Mouse (Mus musculus): Measurements from ENCODE around the gene Uvrag. TPM values are rescaled to one million over a fixed set of nuclear protein-coding genes. Genes with fewer than 3 reads are reported as not detected.

The Uvrag gene
- polyA plus RNA-seq, 1 experiment from 2014 or later, result 14.8 TPM

DNA sequence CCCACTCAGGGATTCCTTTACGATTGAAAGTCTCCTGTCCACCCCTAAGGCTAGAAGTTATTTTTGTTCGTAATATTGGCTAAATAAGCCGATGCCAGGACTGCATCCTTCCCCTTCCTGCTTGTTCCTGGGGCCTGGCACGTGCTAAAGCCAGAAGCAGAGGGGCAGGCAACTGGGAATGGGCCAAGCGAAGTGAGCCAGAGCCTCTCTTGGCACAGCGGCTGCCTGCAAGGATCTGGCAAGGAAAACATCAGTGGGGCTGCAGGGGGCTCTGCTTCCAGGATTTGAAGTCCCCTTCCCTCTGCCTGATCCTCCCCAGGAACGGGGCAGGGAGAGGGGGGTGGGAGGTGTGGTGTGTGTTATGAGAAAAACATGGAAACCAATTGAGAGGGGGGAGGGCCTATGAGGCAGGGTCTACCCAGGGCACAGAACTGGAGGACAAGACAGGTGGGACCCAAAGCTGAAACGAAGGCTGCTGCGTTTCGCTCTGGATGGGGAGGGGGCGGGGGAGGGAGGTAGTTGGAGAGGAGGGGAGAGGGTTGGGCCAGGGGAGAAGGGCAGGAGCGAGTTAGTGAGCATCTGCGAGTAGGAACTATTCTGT is 265.5 kb downstream of the Uvrag start:
- Histone ChIP-seq H3K4me2 (ENCODE audit: low read depth, low read length) (no peak overlapping the region), H3K27me3 (ENCODE audit: control insufficient read depth, insufficient read depth, low read length) (no peaks in the 10 kb centered on the region; the same call in 1 of the 2 replicates), H3K36me3 (ENCODE audit: control insufficient read depth, insufficient read depth, low read length) (no peaks in the 10 kb centered on the region), H3K4me1 (ENCODE audit: control insufficient read depth, insufficient read depth, low read length) (peaks cover 14% of the 10 kb centered on the region), H3K4me3 (replicated peaks; ENCODE audit: low read length) (no peak overlapping the region), H3K9ac (ENCODE audit: low read length) (no peak overlapping the region), H3K27ac (ENCODE audit: low read length) (no peak overlapping the region), H3K9me3 (replicated peaks; ENCODE audit: control insufficient read depth, low read length) (no peaks in the 10 kb centered on the region)
- peak; percentile 37; the same call in 1 of the 2 replicates for ATAC-seq (ENCODE audit: insufficient read depth, low FRiP score)
- WGBS, result 41% methylated on average over 13 of the region's 13 CpGs

- H3K4me3 ChIP-seq (replicated peaks; ENCODE audit: low read length), result no peak overlapping the region
- H3K4me2 ChIP-seq (ENCODE audit: low read depth, low read length), result no peak overlapping the region
- H3K27me3 ChIP-seq (ENCODE audit: control insufficient read depth, insufficient read depth, low read length), result no peaks in the 10 kb centered on the region; the same call in 1 of the 2 replicates
- no peak for ATAC-seq (ENCODE audit: insufficient read depth, low FRiP score)
- 50% methylated on average over 6 of the region's 6 CpGs for WGBS
- H3K27ac ChIP-seq (ENCODE audit: low read length), result no peak overlapping the region
- no peaks in the 10 kb centered on the region for H3K9me3 ChIP-seq (replicated peaks; ENCODE audit: control insufficient read depth, low read length)
- H3K36me3 ChIP-seq (ENCODE audit: control insufficient read depth, insufficient read depth, low read length), result no peaks in the 10 kb centered on the region
- no peak overlapping the region for H3K9ac ChIP-seq (ENCODE audit: low read length)
- H3K4me1 ChIP-seq (ENCODE audit: control insufficient read depth, insufficient read depth, low read length), result peaks cover 14% of the 10 kb centered on the region
These were observed 266.5 kb downstream of the Uvrag start for GRCm38 (mm10) chr7:98874411-98874951.

- Histone ChIP-seq H3K27ac (ENCODE audit: low read length) (no peak overlapping the region), H3K4me1 (ENCODE audit: control insufficient read depth, insufficient read depth, low read length) (peaks cover 14% of the 10 kb centered on the region), H3K9ac (ENCODE audit: low read length) (no peak overlapping the region), H3K9me3 (replicated peaks; ENCODE audit: control insufficient read depth, low read length) (no peaks in the 10 kb centered on the region), H3K4me3 (replicated peaks; ENCODE audit: low read length) (no peak overlapping the region), H3K27me3 (ENCODE audit: control insufficient read depth, insufficient read depth, low read length) (no peaks in the 10 kb centered on the region; the same call in 1 of the 2 replicates), H3K4me2 (ENCODE audit: low read depth, low read length) (no peak overlapping the region), H3K36me3 (ENCODE audit: control insufficient read depth, insufficient read depth, low read length) (no peaks in the 10 kb centered on the region)
- ATAC-seq (ENCODE audit: insufficient read depth, low FRiP score), result no peak
- 88% methylated on average over 12 of the region's 12 CpGs for WGBS
These were observed 267.6 kb downstream of the Uvrag start for GRCm38 (mm10) chr7:98873316-98873715.

- ATAC-seq (ENCODE audit: insufficient read depth, low FRiP score), result no peak
- WGBS, result 70% methylated on average over 12 of the region's 12 CpGs
- Histone ChIP-seq H3K36me3 (ENCODE audit: control insufficient read depth, insufficient read depth, low read length) (no peaks in the 10 kb centered on the region), H3K9me3 (replicated peaks; ENCODE audit: control insufficient read depth, low read length) (no peaks in the 10 kb centered on the region), H3K27me3 (ENCODE audit: control insufficient read depth, insufficient read depth, low read length) (no peaks in the 10 kb centered on the region; the same call in 1 of the 2 replicates), H3K27ac (ENCODE audit: low read length) (no peak overlapping the region), H3K4me3 (replicated peaks; ENCODE audit: low read length) (no peak overlapping the region), H3K4me1 (ENCODE audit: control insufficient read depth, insufficient read depth, low read length) (peaks cover 21% of the 10 kb centered on the region), H3K9ac (ENCODE audit: low read length) (no peak overlapping the region), H3K4me2 (ENCODE audit: low read depth, low read length) (no peak overlapping the region)
These were observed 269.1 kb downstream of the Uvrag start for GRCm38 (mm10) chr7:98871882-98872281.

- H3K27me3 ChIP-seq (ENCODE audit: control insufficient read depth, insufficient read depth, low read length), result no peaks in the 10 kb centered on the region; the same call in 1 of the 2 replicates
- peak; percentile 51; the same call in 1 of the 2 replicates for ATAC-seq (ENCODE audit: insufficient read depth, low FRiP score)
- H3K36me3 ChIP-seq (ENCODE audit: control insufficient read depth, insufficient read depth, low read length), result no peaks in the 10 kb centered on the region
- H3K4me1 ChIP-seq (ENCODE audit: control insufficient read depth, insufficient read depth, low read length), result peaks cover 18% of the 10 kb centered on the region
- no peaks in the 10 kb centered on the region for H3K9me3 ChIP-seq (replicated peaks; ENCODE audit: control insufficient read depth, low read length)
- 18% methylated on average over 12 of the region's 12 CpGs for WGBS
- H3K9ac ChIP-seq (ENCODE audit: low read length), result no peak overlapping the region; the same call in 1 of the 2 replicates
- no peak overlapping the region for H3K4me2 ChIP-seq (ENCODE audit: low read depth, low read length)
- H3K4me3 ChIP-seq (replicated peaks; ENCODE audit: low read length), result no peak overlapping the region
- H3K27ac ChIP-seq (ENCODE audit: low read length), result peak overlapping the region; percentile 62; the same call in 1 of the 2 replicates
These were observed 270.1 kb downstream of the Uvrag start for GRCm38 (mm10) chr7:98870791-98871190.

GRCm38 (mm10) chr7:98869070-98869469 is 271.9 kb downstream of the Uvrag start:
- H3K27me3 ChIP-seq (ENCODE audit: control insufficient read depth, insufficient read depth, low read length), result no peaks in the 10 kb centered on the region; the same call in 1 of the 2 replicates
- ATAC-seq (ENCODE audit: insufficient read depth, low FRiP score), result no peak
- H3K4me1 ChIP-seq (ENCODE audit: control insufficient read depth, insufficient read depth, low read length), result peaks cover 16% of the 10 kb centered on the region
- H3K4me2 ChIP-seq (ENCODE audit: low read depth, low read length), result no peak overlapping the region
- no peak overlapping the region for H3K27ac ChIP-seq (ENCODE audit: low read length)
- WGBS, result 68% methylated on average over 3 of the region's 3 CpGs
- H3K9ac ChIP-seq (ENCODE audit: low read length), result no peak overlapping the region
- no peaks in the 10 kb centered on the region for H3K9me3 ChIP-seq (replicated peaks; ENCODE audit: control insufficient read depth, low read length)
- no peak overlapping the region for H3K4me3 ChIP-seq (replicated peaks; ENCODE audit: low read length)
- no peaks in the 10 kb centered on the region for H3K36me3 ChIP-seq (ENCODE audit: control insufficient read depth, insufficient read depth, low read length)

- Histone ChIP-seq H3K4me3 (replicated peaks; ENCODE audit: low read length) (no peak overlapping the region), H3K36me3 (ENCODE audit: control insufficient read depth, insufficient read depth, low read length) (no peaks in the 10 kb centered on the region), H3K9me3 (replicated peaks; ENCODE audit: control insufficient read depth, low read length) (no peaks in the 10 kb centered on the region), H3K9ac (ENCODE audit: low read length) (no peak overlapping the region), H3K27ac (ENCODE audit: low read length) (no peak overlapping the region), H3K4me2 (ENCODE audit: low read depth, low read length) (no peak overlapping the region), H3K27me3 (ENCODE audit: control insufficient read depth, insufficient read depth, low read length) (no peaks in the 10 kb centered on the region; the same call in 1 of the 2 replicates), H3K4me1 (ENCODE audit: control insufficient read depth, insufficient read depth, low read length) (peaks cover 16% of the 10 kb centered on the region)
- WGBS, result 90% methylated on average over 2 of the region's 2 CpGs
- ATAC-seq (ENCODE audit: insufficient read depth, low FRiP score), result no peak
These were observed 273.2 kb downstream of the Uvrag start for GRCm38 (mm10) chr7:98867794-98868150.

- H3K27me3 ChIP-seq (ENCODE audit: control insufficient read depth, insufficient read depth, low read length), result no peaks in the 10 kb centered on the region; the same call in 1 of the 2 replicates
- no peak overlapping the region for H3K4me2 ChIP-seq (ENCODE audit: low read depth, low read length)
- peak; percentile 49; the same call in 1 of the 2 replicates for ATAC-seq (ENCODE audit: insufficient read depth, low FRiP score)
- H3K9ac ChIP-seq (ENCODE audit: low read length), result no peak overlapping the region
- H3K9me3 ChIP-seq (replicated peaks; ENCODE audit: control insufficient read depth, low read length), result no peaks in the 10 kb centered on the region
- H3K4me3 ChIP-seq (replicated peaks; ENCODE audit: low read length), result no peak overlapping the region
- 17% methylated on average over 12 of the region's 12 CpGs for WGBS
- H3K4me1 ChIP-seq (ENCODE audit: control insufficient read depth, insufficient read depth, low read length), result peaks cover 16% of the 10 kb centered on the region
- no peak overlapping the region for H3K27ac ChIP-seq (ENCODE audit: low read length)
- H3K36me3 ChIP-seq (ENCODE audit: control insufficient read depth, insufficient read depth, low read length), result no peaks in the 10 kb centered on the region
These were observed 273.7 kb downstream of the Uvrag start for GRCm38 (mm10) chr7:98867053-98867793.
